Mouse (Mus musculus) MEL (cell line): ENCODE results near the gene Il3.

Experiments used
- BHLHE40 ChIP-seq: IDR thresholded peaks from 2 replicates; pipeline ENCODE4 v1.6.1; 2012; ENCODE audit warnings: low read depth, mild to moderate bottlenecking, inconsistent platforms, low read length, improper control_type of control experiment, borderline replicate concordance
- CHD2 ChIP-seq: IDR thresholded peaks from 2 replicates; pipeline ENCODE4 v1.6.1; 2011; ENCODE audit warnings: low read length, improper control_type of control experiment
- CTCF ChIP-seq, 3 experiments: IDR thresholded peaks in 2 of 3; conservative IDR thresholded peaks in 1 of 3; 2 replicates each; pipeline ENCODE4 v1.5.1; 2011 to 2012; ENCODE audit warnings: low read length in 3 of 3, low read depth in 2 of 3, mild to moderate bottlenecking in 2 of 3, improper control_type of control experiment in 1 of 3, inconsistent platforms in 1 of 3, mixed read lengths in 1 of 3, moderate library complexity in 1 of 3; ENCODE audit not compliant: control insufficient read depth in 1 of 3, insufficient read depth in 1 of 3, poor library complexity in 1 of 3, severe bottlenecking in 1 of 3
- E2F4 ChIP-seq: IDR thresholded peaks from 2 replicates; pipeline ENCODE4 v1.6.1; 2011; ENCODE audit warnings: low read depth, low read length, improper control_type of control experiment, borderline replicate concordance
- EP300 ChIP-seq, 2 experiments: IDR thresholded peaks; 2 replicates each; pipeline ENCODE4 v1.6.1; 2011; ENCODE audit warnings: improper control_type of control experiment in 2 of 2, low read length in 2 of 2, low read depth in 1 of 2, mild to moderate bottlenecking in 1 of 2
- GATA1 ChIP-seq: IDR thresholded peaks from 2 replicates; pipeline ENCODE4 v1.6.1; 2011; ENCODE audit warnings: low read depth, low read length, improper control_type of control experiment
- MAX ChIP-seq: IDR thresholded peaks from 2 replicates; pipeline ENCODE4 v1.6.1; 2011; ENCODE audit warnings: low read length, improper control_type of control experiment
- POLR2A ChIP-seq, 2 experiments: IDR thresholded peaks; 2 replicates each; pipeline ENCODE4 v1.6.1; 2011 to 2012; ENCODE audit warnings: low read length in 2 of 2, mild to moderate bottlenecking in 2 of 2, control low read depth in 1 of 2, improper control_type of control experiment in 1 of 2, low read depth in 1 of 2, moderate library complexity in 1 of 2; ENCODE audit not compliant: control insufficient read depth in 1 of 2, insufficient read depth in 1 of 2, poor library complexity in 1 of 2
- POLR2AphosphoS5 ChIP-seq: IDR thresholded peaks from 2 replicates; pipeline ENCODE4 v1.6.1; 2012; ENCODE audit warnings: low read depth, borderline replicate concordance, mild to moderate bottlenecking, inconsistent platforms, low read length, moderate library complexity, mixed read lengths
- TAL1 ChIP-seq: IDR thresholded peaks from 2 replicates; pipeline ENCODE4 v1.6.1; 2012; ENCODE audit warnings: mild to moderate bottlenecking, inconsistent platforms, low read length, moderate library complexity, mixed read lengths
- USF2 ChIP-seq, 2 experiments: IDR thresholded peaks; 2 replicates each; pipeline ENCODE4 v1.6.1; 2011 to 2012; ENCODE audit warnings: improper control_type of control experiment in 2 of 2, low read length in 2 of 2, borderline replicate concordance in 1 of 2, inconsistent platforms in 1 of 2, low read depth in 1 of 2, mild to moderate bottlenecking in 1 of 2; ENCODE audit not compliant: insufficient read depth in 1 of 2
- ZMIZ1 ChIP-seq: IDR thresholded peaks from 2 replicates; pipeline ENCODE4 v1.6.1; 2012; ENCODE audit warnings: low read depth, mild to moderate bottlenecking, inconsistent platforms, low read length, improper control_type of control experiment, moderate library complexity
- ZNF384 ChIP-seq: IDR thresholded peaks from 2 replicates; pipeline ENCODE4 v1.6.1; 2012; ENCODE audit warnings: low read depth, mild to moderate bottlenecking, inconsistent platforms, low read length, improper control_type of control experiment

- no peak for TF ChIP-seq E2F4
- TF ChIP-seq ZMIZ1 = no peak
- TF ChIP-seq POLR2AphosphoS5 = no peak
- no peak for TF ChIP-seq POLR2A (IDR thresholded peaks at IDR 0.05; ENCODE audit: control insufficient read depth in 1 of 2, insufficient read depth in 1 of 2, low read depth in 1 of 2, low read length in 2 of 2, poor library complexity in 1 of 2)
- no peak for TF ChIP-seq MAX
- TF ChIP-seq CTCF (IDR thresholded peaks at IDR 0.05 in 2 of 3, conservative IDR thresholded peaks at IDR 0.05 in 1 of 3; ENCODE audit: control insufficient read depth in 1 of 3, insufficient read depth in 1 of 3, low read depth in 2 of 3, low read length in 3 of 3, poor library complexity in 1 of 3, severe bottlenecking in 1 of 3) = no peak
- no peak for TF ChIP-seq CHD2
- no peak for TF ChIP-seq ZNF384
- TF ChIP-seq TAL1 = no peak
- peak; percentile 32 to 61; a peak in 3 of 4 replicates for TF ChIP-seq EP300 (IDR thresholded peaks at IDR 0.05; ENCODE audit: low read depth in 1 of 2, low read length in 2 of 2)
- no peak for TF ChIP-seq BHLHE40
- no peak for TF ChIP-seq USF2 (IDR thresholded peaks at IDR 0.05; ENCODE audit: borderline replicate concordance in 1 of 2, insufficient read depth in 1 of 2, low read depth in 1 of 2, low read length in 2 of 2)
- peak; percentile 68 for TF ChIP-seq GATA1
These were observed 28.9 kb upstream of the Il3 start for GRCm38 (mm10) chr11:54295971-54296370.
